Mouse (Mus musculus): ENCODE measurements around the gene Vwc2. TPM values are rescaled to one million over a fixed set of nuclear protein-coding genes. Genes with fewer than 3 reads are reported as not detected.

Vwc2 gene
- under 1 TPM; 0.20 to 0.27 TPM for polyA plus RNA-seq (2017; shearing (Covaris generic))

- no peak for ATAC-seq
Measured at GRCm38 (mm10) chr11:11113576-11114233, at the start of gene Vwc2. Vwc2 (plus strand) TSS chr11:11114223.

- no peak for ATAC-seq
Measured at GRCm38 (mm10) chr11:11088162-11088756, 25.8 kb upstream of the Vwc2 start.

- no peak for ATAC-seq
Measured at GRCm38 (mm10) chr11:11097606-11098005, 16.4 kb upstream of the Vwc2 start.

DNA sequence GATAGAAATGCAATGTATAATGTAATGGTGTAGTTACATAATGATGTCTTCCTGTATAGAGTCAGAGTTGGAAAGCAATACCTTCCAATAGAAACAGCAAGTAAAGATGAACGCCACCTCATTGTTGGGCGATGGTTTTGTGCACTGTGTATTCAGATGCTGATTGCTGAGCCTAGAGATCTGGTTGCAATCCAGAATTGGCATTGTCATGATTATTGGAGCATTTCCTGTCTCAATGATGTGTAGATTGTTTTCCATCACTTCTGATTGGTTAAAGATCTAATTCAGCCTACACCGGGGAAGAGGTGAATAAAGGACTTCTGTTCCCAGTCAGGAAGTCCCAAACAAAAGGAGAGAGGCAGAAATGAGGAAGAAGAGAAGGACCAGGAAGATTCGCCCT lies 15.7 kb upstream of the Vwc2 start:
- no peak for ATAC-seq

DNA sequence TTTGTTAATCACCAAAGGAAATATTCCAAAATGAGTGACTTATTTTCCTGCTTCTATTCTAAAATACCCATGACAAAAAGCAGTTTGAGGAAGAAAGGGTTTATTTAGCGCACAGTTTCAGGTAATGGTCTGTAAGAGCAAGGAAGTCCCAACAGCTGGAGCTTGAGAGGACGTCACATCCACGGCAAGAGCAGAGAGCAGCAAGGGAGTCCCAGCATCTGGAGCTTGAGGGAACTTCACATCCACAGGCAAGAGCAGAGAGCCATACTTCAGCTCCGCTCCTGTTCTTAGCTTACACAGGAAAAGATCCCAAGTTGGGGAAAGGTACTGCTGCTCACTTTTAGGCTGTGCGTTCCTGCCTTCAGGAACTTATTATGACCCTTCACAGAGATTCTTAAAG lies 15.0 kb upstream of the Vwc2 start:
- ATAC-seq: no peak

DNA sequence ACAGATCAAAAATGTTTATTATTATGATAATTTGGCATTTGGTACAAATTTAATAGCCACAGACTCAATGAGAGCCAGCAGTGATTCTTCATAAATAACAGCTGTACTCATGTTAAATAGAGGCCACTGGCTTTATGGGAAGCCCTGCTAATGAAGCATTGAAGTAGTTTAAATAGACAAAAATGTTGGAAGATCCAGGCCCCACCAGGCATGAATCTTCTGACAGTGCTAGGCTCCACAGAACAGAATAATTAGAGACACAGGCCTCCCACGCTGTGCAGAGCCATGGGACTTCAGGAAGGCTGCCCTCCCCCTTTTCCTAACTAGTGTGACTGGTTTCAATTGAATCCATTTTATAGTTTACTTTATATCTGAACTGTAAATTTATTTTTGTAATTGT lies 11.8 kb upstream of the Vwc2 start:
- ATAC-seq: no peak

DNA sequence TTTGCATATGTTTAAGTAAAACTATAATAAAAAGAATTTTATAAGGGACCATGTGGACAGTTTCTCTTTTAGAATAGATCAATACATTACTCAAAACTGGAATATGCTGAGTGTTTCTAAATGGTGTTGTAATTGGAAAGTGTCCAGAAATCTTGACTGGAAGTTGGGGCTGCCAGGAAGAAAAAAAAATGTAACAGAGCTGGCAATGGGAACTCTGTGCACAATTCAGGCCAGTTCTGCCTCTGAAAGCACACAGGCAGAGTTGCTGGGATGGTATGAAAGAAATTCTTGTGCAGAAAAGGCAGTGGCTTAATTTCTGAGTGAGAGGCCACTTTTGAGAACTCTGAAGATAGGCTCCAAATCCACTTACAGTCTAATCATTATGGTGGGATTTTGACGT lies 11.4 kb upstream of the Vwc2 start:
- ATAC-seq: no peak

- no peak for ATAC-seq
Measured at GRCm38 (mm10) chr11:11108922-11109321, 5.1 kb upstream of the Vwc2 start.

DNA sequence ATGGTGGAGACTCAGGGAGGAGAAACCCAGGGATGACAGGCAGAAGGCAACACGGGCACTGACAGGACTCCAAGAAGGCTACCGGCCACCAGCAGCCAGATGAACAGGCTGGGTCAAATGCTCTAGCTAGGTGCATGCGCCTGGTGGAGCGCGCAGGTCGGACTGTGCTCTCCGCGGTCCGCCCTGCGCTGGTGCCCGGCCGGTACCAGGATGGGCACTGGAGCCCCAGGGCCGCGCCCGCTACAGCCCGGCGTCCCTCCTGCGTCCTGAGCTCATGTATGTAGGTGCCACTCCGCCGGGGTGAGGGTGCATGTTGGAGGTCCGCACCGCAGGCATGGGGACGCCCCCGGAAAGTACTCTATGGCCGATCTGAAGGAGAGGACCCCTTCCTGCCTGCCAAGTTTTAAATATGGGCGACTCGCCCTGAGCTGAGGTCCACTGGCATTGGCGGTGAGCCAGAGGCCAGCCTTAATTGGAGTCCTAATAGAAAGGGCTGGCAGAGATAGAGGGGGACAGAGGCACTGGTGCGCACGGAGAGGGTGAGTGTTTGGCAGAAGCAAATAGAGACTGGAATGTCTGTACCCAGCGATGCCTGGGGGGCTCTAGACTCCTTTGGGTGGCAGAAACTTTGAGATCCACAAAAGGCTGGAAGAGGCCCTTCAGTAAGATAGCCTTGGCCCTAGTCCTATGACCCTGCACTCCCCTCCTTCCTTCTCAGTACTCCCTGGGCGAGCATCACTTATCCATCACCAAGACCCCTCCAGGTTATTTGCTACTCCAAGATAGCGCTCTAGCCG lies 409 bp downstream of the Vwc2 start:
- ATAC-seq: no peak

GRCm38 (mm10) chr11:11115031-11115647 lies 1.1 kb downstream of the Vwc2 start:
- no peak for ATAC-seq

DNA sequence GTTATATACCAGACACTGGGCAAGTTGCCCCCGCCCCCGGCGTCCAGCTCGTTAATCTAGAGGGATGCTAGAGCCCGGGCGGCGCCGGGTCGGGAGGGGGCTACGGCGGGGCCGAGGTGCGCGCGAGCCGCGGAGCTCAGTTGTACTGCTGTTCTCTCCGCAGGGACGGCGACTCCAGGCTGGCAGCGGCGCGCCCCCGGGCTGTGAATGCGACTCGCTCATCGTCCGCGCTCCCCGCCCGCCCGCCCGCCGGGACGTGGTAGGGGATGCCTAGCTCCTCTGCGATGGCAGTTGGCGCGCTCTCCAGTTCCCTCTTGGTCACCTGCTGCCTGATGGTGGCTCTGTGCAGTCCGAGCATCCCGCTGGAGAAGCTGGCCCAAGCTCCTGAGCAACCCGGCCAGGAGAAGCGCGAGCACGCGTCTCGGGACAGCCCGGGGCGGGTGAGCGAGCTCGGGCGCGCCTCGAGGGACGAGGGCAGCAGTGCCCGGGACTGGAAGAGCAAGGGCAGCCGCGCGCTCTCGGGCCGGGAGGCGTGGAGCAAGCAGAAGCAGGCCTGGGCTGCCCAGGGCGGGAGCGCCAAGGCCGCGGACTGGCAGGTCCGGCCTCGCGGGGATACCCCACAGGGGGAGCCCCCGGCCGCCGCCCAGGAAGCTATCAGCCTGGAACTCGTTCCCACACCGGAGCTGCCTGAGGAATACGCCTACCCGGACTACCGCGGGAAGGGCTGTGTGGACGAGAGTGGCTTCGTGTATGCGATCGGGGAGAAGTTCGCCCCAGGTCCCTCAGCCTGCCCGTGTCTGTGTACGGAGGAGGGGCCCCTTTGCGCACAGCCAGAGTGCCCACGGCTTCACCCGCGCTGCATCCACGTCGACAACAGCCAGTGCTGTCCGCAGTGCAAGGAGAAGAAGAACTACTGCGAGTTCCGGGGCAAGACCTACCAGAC lies 1.9 kb downstream of the Vwc2 start:
- no peak for ATAC-seq

GRCm38 (mm10) chr11:11116736-11117135 lies 2.7 kb downstream of the Vwc2 start:
- ATAC-seq: no peak

DNA sequence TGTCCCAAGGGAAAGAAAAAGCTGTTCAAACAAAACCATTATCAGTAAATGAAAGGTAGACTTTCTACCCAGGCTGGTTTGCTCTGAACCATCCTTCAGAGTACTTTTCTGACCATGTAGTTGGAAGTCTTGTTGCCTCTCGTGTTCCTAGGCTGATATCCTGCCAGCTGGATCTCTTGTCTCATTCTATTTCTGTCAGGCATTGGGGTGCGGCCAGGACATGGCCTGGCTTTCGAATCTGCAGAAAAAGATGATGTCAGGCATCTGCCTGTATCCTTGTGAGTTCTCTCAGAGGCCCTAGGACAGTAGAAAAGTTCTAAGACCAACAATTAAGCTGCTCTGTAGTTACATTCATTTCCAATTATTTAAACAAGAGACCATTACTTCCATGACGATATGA lies 8.8 kb downstream of the Vwc2 start:
- ATAC-seq: no peak

- ATAC-seq: no peak
Measured at GRCm38 (mm10) chr11:11131414-11132077, 17.5 kb downstream of the Vwc2 start.

- ATAC-seq: no peak
Measured at GRCm38 (mm10) chr11:11140622-11141021, 26.6 kb downstream of the Vwc2 start.

- no peak for ATAC-seq
Measured at GRCm38 (mm10) chr11:11152681-11153080, 38.7 kb downstream of the Vwc2 start.

- no peak for ATAC-seq
Measured at GRCm38 (mm10) chr11:11171396-11171795, 57.4 kb downstream of the Vwc2 start.

DNA sequence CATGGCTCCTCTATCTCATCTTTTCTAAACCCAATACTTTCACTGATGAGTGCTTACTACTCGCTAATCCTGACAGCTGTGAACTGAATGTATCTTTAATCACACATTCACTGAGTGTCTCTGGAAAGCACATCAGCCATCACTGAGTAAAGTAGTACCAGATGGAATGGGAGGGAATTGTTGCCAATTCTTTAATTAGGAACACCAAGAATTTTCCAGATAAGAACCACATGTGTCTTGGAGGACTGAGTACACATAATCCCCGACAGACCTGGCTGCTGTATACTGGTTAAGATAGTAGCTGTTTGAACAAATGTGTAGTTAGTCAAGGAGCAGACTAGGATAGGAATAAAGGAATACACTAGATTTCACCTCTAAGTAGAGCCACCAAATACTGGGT lies 61.2 kb downstream of the Vwc2 start:
- ATAC-seq: no peak

DNA sequence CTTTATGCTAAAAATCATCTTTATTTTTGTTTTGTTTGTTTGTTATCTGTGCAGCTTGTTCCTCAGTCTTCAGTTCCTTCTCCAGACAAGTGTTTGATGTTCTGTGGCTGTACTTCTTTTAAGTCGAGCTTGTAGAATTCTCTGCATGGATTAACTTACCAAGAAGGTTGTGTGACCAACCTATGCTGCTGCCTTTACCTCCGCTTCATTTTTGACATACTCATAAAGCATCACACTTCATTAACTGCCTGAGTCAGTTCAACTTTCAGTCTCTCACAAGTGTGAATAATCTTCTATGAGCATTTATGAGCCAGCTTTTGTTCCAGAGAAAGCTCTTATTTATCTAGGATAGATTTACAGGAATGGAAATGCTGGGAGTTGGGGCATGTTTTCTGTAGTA lies 68.7 kb downstream of the Vwc2 start:
- no peak for ATAC-seq

DNA sequence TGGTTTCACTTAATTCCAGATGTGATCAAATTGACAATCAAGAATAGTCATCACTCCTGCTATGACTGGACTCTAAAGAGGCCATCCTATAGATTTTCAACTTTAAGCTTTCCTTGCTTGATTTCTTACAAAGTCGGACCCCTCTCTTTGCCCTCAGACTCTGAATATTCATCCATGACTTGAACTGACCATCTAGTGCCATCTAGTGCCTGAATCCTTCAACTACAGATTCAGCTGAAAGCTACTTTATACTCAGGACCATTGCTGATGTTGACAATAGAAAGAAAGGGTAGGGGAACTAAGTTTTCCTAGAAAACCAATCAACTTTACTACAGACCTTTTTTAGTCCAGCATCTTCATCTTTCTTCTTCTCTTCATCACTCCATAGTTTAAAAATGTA lies 109.1 kb downstream of the Vwc2 start:
- ATAC-seq: no peak

- ATAC-seq: no peak
Measured at GRCm38 (mm10) chr11:11239346-11239745, 125.3 kb downstream of the Vwc2 start.

All from CD4-positive, CD25-positive, alpha-beta regulatory T cell, adult 4 months (primary cell).